Mouse (Mus musculus) liver, embryonic 12.5 days (tissue): ENCODE results near the gene Tnfsf13. TPM values are rescaled to one million over a fixed set of nuclear protein-coding genes. Genes with fewer than 3 reads are reported as not detected.

ENCODE experiments used
- ATAC-seq: fragments of 200-750 bp; cut with Nextera tagmentation; 2 replicates; pipeline ENCODE4 v1.8.0; 2017; ENCODE audit warnings: moderate number of reproducible peaks, mild to moderate bottlenecking, moderate library complexity
- H3K27ac ChIP-seq: fragments of 300-500 bp; sonication (generic); 2 replicates; pipeline ENCODE4 v1.5.1; 2016; ENCODE audit warnings: mild to moderate bottlenecking
- H3K27me3 ChIP-seq: fragments of 300-500 bp; sonication (generic); replicated peaks from 2 replicates; pipeline ENCODE4 v1.6.1; 2016; ENCODE audit warnings: mild to moderate bottlenecking, moderate library complexity
- H3K36me3 ChIP-seq: fragments of 300-500 bp; sonication (generic); 2 replicates; pipeline ENCODE4 v1.6.1; 2016; ENCODE audit warnings: mild to moderate bottlenecking, moderate library complexity
- H3K4me1 ChIP-seq: fragments of 300-500 bp; sonication (generic); 2 replicates; pipeline ENCODE4 v1.6.1; 2016
- H3K4me2 ChIP-seq: fragments of 300-500 bp; sonication (generic); 2 replicates; pipeline ENCODE4 v1.6.1; 2016; ENCODE audit warnings: mild to moderate bottlenecking, moderate library complexity
- H3K4me3 ChIP-seq: fragments of 300-500 bp; sonication (generic); 2 replicates; pipeline ENCODE4 v1.5.1; 2016; ENCODE audit warnings: mild to moderate bottlenecking, moderate library complexity
- H3K9ac ChIP-seq: fragments of 300-500 bp; sonication (generic); 2 replicates; pipeline ENCODE4 v1.6.1; 2016; ENCODE audit warnings: mild to moderate bottlenecking, moderate library complexity
- H3K9me3 ChIP-seq: fragments of 300-500 bp; sonication (generic); replicated peaks from 2 replicates; pipeline ENCODE4 v1.6.1; 2016; ENCODE audit warnings: mild to moderate bottlenecking, moderate library complexity
- WGBS: fragments of 180-500 bp; shearing (Covaris S2); methylation state at CpG from one replicate; pipeline ENCODE4 v1.1.7; 2016; ENCODE audit not compliant: insufficient replicate concordance; 5-methylcytosine and 5-hydroxymethylcytosine counted together
- polyA plus RNA-seq: library from polyadenylated mRNA; unstranded; fragments of >200 nt; fragmentation: Nextera tagmentation; extraction: Ambion mirVana; gene quantifications from 2 replicates; pipeline ENCODE4 v1.2.1, GENCODE M21; 2016

The Tnfsf13 gene
- polyA plus RNA-seq, 1 experiment from 2014 or later: 0.14 TPM

- 30% methylated on average over 4 of the region's 4 CpGs for WGBS
- no peak overlapping the region for H3K4me3 ChIP-seq
- no peak overlapping the region for H3K9ac ChIP-seq
- no peak for ATAC-seq
- H3K36me3 ChIP-seq: no peaks in the 10 kb centered on the region
- H3K4me2 ChIP-seq: no peak overlapping the region
- H3K4me1 ChIP-seq: peaks cover 29% of the 10 kb centered on the region
- no peak overlapping the region for H3K27ac ChIP-seq
- no peaks in the 10 kb centered on the region for H3K9me3 ChIP-seq
- H3K27me3 ChIP-seq: peaks cover 3% of the 10 kb centered on the region; the same call in 1 of the 2 replicates
These were observed 793 bp upstream of the Tnfsf13 start for GRCm38 (mm10) chr11:69686377-69686776.

GRCm38 (mm10) chr11:69684936-69685335, 648 bp downstream of the Tnfsf13 start:
- H3K27ac ChIP-seq: no peak overlapping the region
- H3K4me3 ChIP-seq: no peak overlapping the region
- ATAC-seq: no peak
- no peaks in the 10 kb centered on the region for H3K9me3 ChIP-seq
- peaks cover 41% of the 10 kb centered on the region for H3K4me1 ChIP-seq
- H3K9ac ChIP-seq: no peak overlapping the region
- 75% methylated on average over 6 of the region's 6 CpGs for WGBS
- H3K4me2 ChIP-seq: no peak overlapping the region
- H3K27me3 ChIP-seq: peaks cover 3% of the 10 kb centered on the region; the same call in 1 of the 2 replicates
- H3K36me3 ChIP-seq: peaks cover 7% of the 10 kb centered on the region

DNA sequence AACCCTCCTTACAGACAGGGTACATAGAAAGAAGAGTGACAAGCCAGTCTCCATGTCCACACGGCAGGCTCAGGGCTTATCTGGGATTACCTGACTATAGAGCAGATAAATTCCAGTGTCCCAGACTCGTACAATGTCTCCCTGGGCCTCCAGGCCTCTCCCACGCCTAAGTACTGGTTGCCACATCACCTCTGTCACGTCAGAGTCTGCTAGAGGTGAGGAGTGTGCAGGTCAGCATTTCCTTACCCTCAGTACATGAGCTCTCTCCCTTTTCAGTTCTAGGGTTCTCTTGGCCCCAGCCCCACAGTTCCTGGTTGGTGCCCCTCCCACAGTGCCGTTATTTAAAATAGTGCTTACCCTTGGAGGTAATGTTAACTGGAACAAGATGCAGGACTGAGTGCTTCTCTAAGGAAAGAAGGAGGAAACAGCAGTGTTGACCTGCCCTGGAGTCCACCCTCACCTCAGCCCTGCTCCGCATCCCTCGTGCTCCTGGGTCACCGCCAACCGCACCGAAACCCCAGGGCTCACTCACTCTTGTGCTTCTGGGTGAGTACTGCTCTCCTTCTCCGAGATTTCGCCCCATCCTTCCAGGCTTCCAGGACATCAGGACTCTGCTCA, 1.3 kb downstream of the Tnfsf13 start:
- Histone ChIP-seq H3K36me3 (peaks cover 14% of the 10 kb centered on the region), H3K4me1 (peaks cover 48% of the 10 kb centered on the region), H3K9me3 (no peaks in the 10 kb centered on the region), H3K9ac (no peak overlapping the region), H3K4me2 (no peak overlapping the region), H3K4me3 (no peak overlapping the region), H3K27me3 (peaks cover 3% of the 10 kb centered on the region; the same call in 1 of the 2 replicates), H3K27ac (no peak overlapping the region)
- WGBS: 68% methylated on average over 12 of the region's 12 CpGs
- no peak for ATAC-seq

DNA sequence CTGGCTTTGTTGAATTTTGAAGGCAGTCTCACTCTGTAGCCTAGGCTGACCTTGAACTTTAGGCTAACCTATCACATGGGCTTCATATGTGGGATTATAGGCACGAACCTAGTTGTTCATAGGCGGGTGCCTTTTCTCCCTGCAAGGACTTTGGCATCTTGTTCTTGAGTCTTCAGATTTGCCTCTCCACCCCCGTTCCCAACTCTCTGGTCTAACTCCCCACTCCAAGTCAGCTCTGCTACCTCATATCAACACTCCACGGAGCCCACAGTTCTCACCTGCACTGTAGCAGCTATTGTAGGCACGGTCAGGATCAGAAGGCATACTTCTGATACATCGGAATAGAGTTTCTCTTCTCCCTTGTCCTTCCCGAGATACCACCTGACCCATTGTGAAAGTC, 2.0 kb downstream of the Tnfsf13 start:
- H3K9ac ChIP-seq: no peak overlapping the region
- H3K9me3 ChIP-seq: no peaks in the 10 kb centered on the region
- WGBS: 62% methylated on average over 7 of the region's 7 CpGs
- H3K27me3 ChIP-seq: peaks cover 3% of the 10 kb centered on the region; the same call in 1 of the 2 replicates
- H3K4me2 ChIP-seq: no peak overlapping the region
- no peak overlapping the region for H3K27ac ChIP-seq
- H3K4me1 ChIP-seq: peaks cover 53% of the 10 kb centered on the region
- H3K36me3 ChIP-seq: peaks cover 20% of the 10 kb centered on the region
- no peak for ATAC-seq
- H3K4me3 ChIP-seq: no peak overlapping the region

GRCm38 (mm10) chr11:69682840-69683533, 2.6 kb downstream of the Tnfsf13 start:
- Histone ChIP-seq H3K27me3 (peaks cover 3% of the 10 kb centered on the region; the same call in 1 of the 2 replicates), H3K27ac (peak overlapping the region; percentile 95), H3K4me3 (peak overlapping the region; percentile 81; the same call in 1 of the 2 replicates), H3K9ac (no peak overlapping the region), H3K36me3 (peaks cover 26% of the 10 kb centered on the region), H3K9me3 (no peaks in the 10 kb centered on the region), H3K4me2 (peak overlapping the region; percentile 80), H3K4me1 (peaks cover 59% of the 10 kb centered on the region)
- WGBS: 28% methylated on average over 12 of the region's 12 CpGs
- ATAC-seq: peak; percentile 35; the same call in 1 of the 2 replicates

GRCm38 (mm10) chr11:69682209-69682839, 3.3 kb downstream of the Tnfsf13 start:
- Histone ChIP-seq H3K27me3 (peaks cover 3% of the 10 kb centered on the region; the same call in 1 of the 2 replicates), H3K4me1 (peaks cover 60% of the 10 kb centered on the region), H3K4me3 (peak overlapping the region; percentile 81), H3K4me2 (peak overlapping the region; percentile 80), H3K9me3 (no peaks in the 10 kb centered on the region), H3K9ac (peak overlapping the region; percentile 86), H3K36me3 (peaks cover 33% of the 10 kb centered on the region), H3K27ac (peak overlapping the region; percentile 95)
- ATAC-seq: peak; percentile 19
- WGBS: 22% methylated on average over 24 of the region's 24 CpGs

- Histone ChIP-seq H3K36me3 (peaks cover 41% of the 10 kb centered on the region), H3K4me1 (peaks cover 54% of the 10 kb centered on the region), H3K4me2 (peak within 1 kb of the TSS; percentile 80), H3K9ac (peak within 1 kb of the TSS; percentile 86), H3K9me3 (no peaks in the 10 kb centered on the region), H3K4me3 (peak within 1 kb of the TSS; percentile 81), H3K27me3 (peaks cover 3% of the 10 kb centered on the region; the same call in 1 of the 2 replicates), H3K27ac (peak within 1 kb of the TSS; percentile 95)
- under 1% methylated on average over 79 of the region's 80 CpGs for WGBS
- ATAC-seq: peak; percentile 96
These were observed 4.0 kb downstream of the Tnfsf13 start, which contains the start of gene Senp3 for GRCm38 (mm10) chr11:69681314-69682208. TSS of gene Senp3 (minus strand) at chr11:69682084.

- peaks cover 1% of the 10 kb centered on the region; the same call in 1 of the 2 replicates for H3K27me3 ChIP-seq
- H3K27ac ChIP-seq: peak overlapping the region; percentile 24; the same call in 1 of the 2 replicates
- peak overlapping the region; percentile 81 for H3K4me3 ChIP-seq
- peak overlapping the region; percentile 80 for H3K4me2 ChIP-seq
- H3K4me1 ChIP-seq: peaks cover 48% of the 10 kb centered on the region
- ATAC-seq: no peak
- peak overlapping the region; percentile 86 for H3K9ac ChIP-seq
- no peaks in the 10 kb centered on the region for H3K9me3 ChIP-seq
- WGBS: 75% methylated on average over 30 of the region's 30 CpGs
- peaks cover 53% of the 10 kb centered on the region for H3K36me3 ChIP-seq
These were observed 5.3 kb downstream of the Tnfsf13 start for GRCm38 (mm10) chr11:69680136-69680855.

DNA sequence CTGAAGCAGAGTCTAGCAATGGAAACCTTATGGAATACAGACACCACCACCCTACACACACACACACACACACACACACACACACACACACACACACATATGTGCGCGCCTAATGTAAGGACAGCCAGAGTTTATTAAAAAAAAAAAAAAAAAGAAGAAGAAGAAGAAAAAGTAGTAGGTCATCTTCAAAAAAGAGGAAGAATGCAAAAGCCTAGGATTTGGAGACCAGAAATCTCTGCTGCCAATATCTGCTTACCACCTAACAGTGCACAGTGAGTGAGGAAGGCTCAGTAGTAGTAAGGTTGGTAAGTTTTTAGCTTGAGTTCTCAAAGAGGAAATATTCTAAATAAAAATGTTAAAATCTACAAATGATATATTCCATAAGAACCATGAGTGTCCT, 6.4 kb downstream of the Tnfsf13 start:
- no peak overlapping the region for H3K27ac ChIP-seq
- no peak overlapping the region; the same call in 1 of the 2 replicates for H3K4me3 ChIP-seq
- H3K4me1 ChIP-seq: peaks cover 52% of the 10 kb centered on the region
- H3K36me3 ChIP-seq: peaks cover 65% of the 10 kb centered on the region
- no peak for ATAC-seq
- H3K27me3 ChIP-seq: no peaks in the 10 kb centered on the region; the same call in 1 of the 2 replicates
- H3K9me3 ChIP-seq: no peaks in the 10 kb centered on the region
- 0 out of 2 replicates have a peak overlapping the region, but pooled peaks have one; percentile 17 for H3K9ac ChIP-seq
- no peak overlapping the region for H3K4me2 ChIP-seq
- 83% methylated on average over 2 of the region's 2 CpGs for WGBS

DNA sequence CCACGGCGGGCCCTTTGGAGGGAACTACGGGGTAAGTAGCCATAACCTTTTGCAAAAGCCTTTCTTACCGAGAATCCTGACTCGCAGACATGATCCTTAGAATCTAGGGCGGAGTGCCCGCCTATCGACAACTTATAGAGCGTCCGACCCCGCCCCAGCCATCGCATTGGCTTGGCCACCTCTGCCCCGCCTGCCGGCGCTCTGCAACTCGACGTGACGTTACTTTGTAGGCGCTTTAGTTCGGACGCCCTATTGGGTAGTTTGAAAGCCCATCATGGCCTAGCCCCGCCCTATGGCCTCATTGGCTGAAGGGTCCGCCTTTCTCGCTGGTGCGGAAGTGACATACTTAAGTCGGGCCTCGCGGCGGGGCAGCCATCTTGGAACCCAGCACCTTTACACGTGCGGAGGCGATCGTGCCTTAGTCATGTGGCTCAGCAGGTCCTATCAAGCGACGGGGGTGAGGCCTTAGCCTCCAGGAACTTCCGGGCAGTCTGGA, 13.3 kb downstream of the Tnfsf13 start, which contains the start of gene Eif4a1:
Gene Eif4a1 (minus strand): TSS at position 213 of the 496 bp plus-strand sequence.
- ATAC-seq: peak; percentile 97
- Histone ChIP-seq H3K27me3 (no peaks in the 10 kb centered on the region), H3K9ac (peak within 1 kb of the TSS; percentile 99), H3K4me2 (peak within 1 kb of the TSS; percentile 89), H3K36me3 (peaks cover 86% of the 10 kb centered on the region), H3K9me3 (no peaks in the 10 kb centered on the region), H3K27ac (peak within 1 kb of the TSS; percentile 97), H3K4me3 (peak within 1 kb of the TSS; percentile 96), H3K4me1 (peaks cover 58% of the 10 kb centered on the region)
- under 1% methylated on average over 36 of the region's 36 CpGs for WGBS
